Mouse (Mus musculus) granulocyte monocyte progenitor cell, adult 5-6 weeks (primary cell): ENCODE data around the gene Rps6ka1. TPM values are rescaled to one million over a fixed set of nuclear protein-coding genes. Genes with fewer than 3 reads are reported as not detected.
"Not testable (repeated sequence)": the region's sequence is repeated elsewhere in the genome, so short reads cannot be mapped to it uniquely, and the experiment has no call there.

ENCODE experiments used
- ATAC-seq: replicated peaks from 2 replicates; pipeline ENCODE4 v1.8.0; 2016; ENCODE audit warnings: mild to moderate bottlenecking, moderate TSS enrichment, inconsistent platforms; ENCODE audit not compliant: poor library complexity, severe bottlenecking
- total RNA-seq, 2 experiments: library from RNA; stranded (forward) in 1 of 2; stranded (reverse) in 1 of 2; fragments of 200-712, 200-1000 nt in 1 of 2; fragments of >200 nt in 1 of 2; fragmentation: Nextera tagmentation in 1 of 2; gene quantifications; 2 replicates each; pipeline ENCODE4 v1.2.3; 2014 to 2017

Gene Rps6ka1
- total RNA-seq, 2 experiments from 2014 or later = 148 to 174 TPM

- ATAC-seq = no peak
Observed at GRCm38 (mm10) chr4:133872222-133872811, 15.3 kb downstream of the Rps6ka1 start.

- ATAC-seq = no peak
Observed at GRCm38 (mm10) chr4:133865231-133865630, 22.4 kb downstream of the Rps6ka1 start.

- ATAC-seq = no peak
Observed at GRCm38 (mm10) chr4:133864380-133864981, 23.1 kb downstream of the Rps6ka1 start.

GRCm38 (mm10) chr4:133863795-133864379 lies 23.7 kb downstream of the Rps6ka1 start:
- ATAC-seq = no peak

- ATAC-seq = no peak
Observed at GRCm38 (mm10) chr4:133857527-133857926, 30.1 kb downstream of the Rps6ka1 start.

- ATAC-seq = no peak
Observed at GRCm38 (mm10) chr4:133854621-133855020, 33.0 kb downstream of the Rps6ka1 start.

GRCm38 (mm10) chr4:133853630-133854029 lies 34.0 kb downstream of the Rps6ka1 start:
- no peak for ATAC-seq

GRCm38 (mm10) chr4:133846625-133847024 lies 41.0 kb downstream of the Rps6ka1 start:
- ATAC-seq = no peak

GRCm38 (mm10) chr4:133845060-133845459 lies 42.5 kb downstream of the Rps6ka1 start:
- no peak for ATAC-seq

GRCm38 (mm10) chr4:133844209-133844841 lies 43.3 kb downstream of the Rps6ka1 start:
- peak; percentile 40; the same call in 1 of the 2 replicates for ATAC-seq

- peak; percentile 48 for ATAC-seq
Observed at GRCm38 (mm10) chr4:133842992-133843737, 44.4 kb downstream of the Rps6ka1 start.

- not testable (repeated sequence) for ATAC-seq
Observed at GRCm38 (mm10) chr4:133841756-133842483, 45.7 kb downstream of the Rps6ka1 start.

GRCm38 (mm10) chr4:133841035-133841434 lies 46.6 kb downstream of the Rps6ka1 start:
- peak; percentile 84 for ATAC-seq

GRCm38 (mm10) chr4:133840501-133840900 lies 47.1 kb downstream of the Rps6ka1 start:
- no peak for ATAC-seq

GRCm38 (mm10) chr4:133839385-133839826 lies 48.2 kb downstream of the Rps6ka1 start:
- no peak for ATAC-seq

GRCm38 (mm10) chr4:133836575-133836974 lies 51.0 kb downstream of the Rps6ka1 start:
- ATAC-seq = no peak

GRCm38 (mm10) chr4:133835211-133835610 lies 52.4 kb downstream of the Rps6ka1 start:
- ATAC-seq = no peak

- no peak for ATAC-seq
Observed at GRCm38 (mm10) chr4:133832945-133833874, 54.4 kb downstream of the Rps6ka1 start.

GRCm38 (mm10) chr4:133830453-133830852 lies 57.1 kb downstream of the Rps6ka1 start:
- no peak for ATAC-seq
